Mouse (Mus musculus) MEL (cell line): ENCODE measurements around the gene Gm45213. TPM values are rescaled to one million over a fixed set of nuclear protein-coding genes. Genes with fewer than 3 reads are reported as not detected.

Source experiments
- DNase-seq: peaks from one replicate; pipeline ENCODE4 v3.0.0; 2011; ENCODE audit warnings: low read depth, low spot score
- H3K27ac ChIP-seq: 2 replicates; pipeline ENCODE4 v1.5.1; 2012; ENCODE audit warnings: low read depth, mild to moderate bottlenecking, control low read depth, low read length, moderate library complexity; ENCODE audit not compliant: control insufficient read depth
- H3K27me3 ChIP-seq, 2 experiments: fragments of 150-350 bp in 1 of 2; sonication (generic) in 1 of 2; 2 replicates each; pipeline ENCODE4 v1.6.1; 2012; ENCODE audit warnings: low read length in 2 of 2, mild to moderate bottlenecking in 2 of 2, improper control_type of control experiment in 1 of 2, moderate library complexity in 1 of 2; ENCODE audit not compliant: insufficient read depth in 2 of 2, control insufficient read depth in 1 of 2
- H3K36me3 ChIP-seq, 2 experiments: 2 replicates each; pipeline ENCODE4 v1.6.1; 2012 to 2014; ENCODE audit warnings: low read length in 2 of 2, improper control_type of control experiment in 1 of 2, inconsistent platforms in 1 of 2, mild to moderate bottlenecking in 1 of 2; ENCODE audit not compliant: insufficient read depth in 2 of 2, control insufficient read depth in 1 of 2
- H3K4me1 ChIP-seq, 2 experiments: fragments of 150-350 bp in 1 of 2; sonication (generic) in 1 of 2; 2 replicates each; pipeline ENCODE4 v1.6.1; 2012; ENCODE audit warnings: low read length in 2 of 2, improper control_type of control experiment in 1 of 2, mild to moderate bottlenecking in 1 of 2; ENCODE audit not compliant: insufficient read depth in 2 of 2, control insufficient read depth in 1 of 2
- H3K4me3 ChIP-seq, 2 experiments: fragments of 150-350 bp in 1 of 2; sonication (generic) in 1 of 2; 2 replicates each; pipeline ENCODE4 v1.5.1; 2012; ENCODE audit warnings: low read depth in 2 of 2, low read length in 2 of 2, mild to moderate bottlenecking in 2 of 2, moderate library complexity in 2 of 2, control low read depth in 1 of 2, improper control_type of control experiment in 1 of 2; ENCODE audit not compliant: control insufficient read depth in 1 of 2, insufficient read depth in 1 of 2
- H3K79me2 ChIP-seq: 2 replicates; pipeline ENCODE4 v1.6.1; 2012; ENCODE audit warnings: mild to moderate bottlenecking, low read length, moderate library complexity; ENCODE audit not compliant: control insufficient read depth, poor library complexity, insufficient read depth
- H3K9ac ChIP-seq: 2 replicates; pipeline ENCODE4 v1.6.1; 2012; ENCODE audit warnings: low read depth, mild to moderate bottlenecking, control low read depth, low read length, moderate library complexity; ENCODE audit not compliant: control insufficient read depth, poor library complexity, severe bottlenecking
- H3K9me3 ChIP-seq: fragments of 150-350 bp; sonication (generic); replicated peaks from 2 replicates; pipeline ENCODE4 v1.6.1; 2012; ENCODE audit warnings: mild to moderate bottlenecking, low read length, improper control_type of control experiment, moderate library complexity; ENCODE audit not compliant: insufficient read depth
- BHLHE40 ChIP-seq: IDR thresholded peaks from 2 replicates; pipeline ENCODE4 v1.6.1; 2012; ENCODE audit warnings: low read depth, mild to moderate bottlenecking, inconsistent platforms, low read length, improper control_type of control experiment, borderline replicate concordance
- CHD2 ChIP-seq: IDR thresholded peaks from 2 replicates; pipeline ENCODE4 v1.6.1; 2011; ENCODE audit warnings: low read length, improper control_type of control experiment
- CTCF ChIP-seq, 3 experiments: IDR thresholded peaks in 2 of 3; conservative IDR thresholded peaks in 1 of 3; 2 replicates each; pipeline ENCODE4 v1.5.1; 2011 to 2012; ENCODE audit warnings: low read length in 3 of 3, low read depth in 2 of 3, mild to moderate bottlenecking in 2 of 3, improper control_type of control experiment in 1 of 3, inconsistent platforms in 1 of 3, mixed read lengths in 1 of 3, moderate library complexity in 1 of 3; ENCODE audit not compliant: control insufficient read depth in 1 of 3, insufficient read depth in 1 of 3, poor library complexity in 1 of 3, severe bottlenecking in 1 of 3
- E2F4 ChIP-seq: IDR thresholded peaks from 2 replicates; pipeline ENCODE4 v1.6.1; 2011; ENCODE audit warnings: low read depth, low read length, improper control_type of control experiment, borderline replicate concordance
- ELF1 ChIP-seq: IDR thresholded peaks from 2 replicates; pipeline ENCODE4 v1.6.1; 2014; ENCODE audit warnings: low read depth, mild to moderate bottlenecking, inconsistent platforms, low read length, improper control_type of control experiment, moderate library complexity
- EP300 ChIP-seq, 2 experiments: IDR thresholded peaks; 2 replicates each; pipeline ENCODE4 v1.6.1; 2011; ENCODE audit warnings: improper control_type of control experiment in 2 of 2, low read length in 2 of 2, low read depth in 1 of 2, mild to moderate bottlenecking in 1 of 2
- JUND ChIP-seq: IDR thresholded peaks from 2 replicates; pipeline ENCODE4 v1.6.1; 2011; ENCODE audit warnings: low read depth, mild to moderate bottlenecking, improper control_type of control experiment, low read length
- KAT2A ChIP-seq: conservative IDR thresholded peaks from 2 replicates; pipeline ENCODE4 v1.6.1; 2012; ENCODE audit warnings: low read depth, low read length, improper control_type of control experiment, inconsistent platforms
- MAFK ChIP-seq: IDR thresholded peaks from 2 replicates; pipeline ENCODE4 v1.6.1; 2011; ENCODE audit warnings: low read depth, mild to moderate bottlenecking, low read length, improper control_type of control experiment, borderline replicate concordance
- MAX ChIP-seq: IDR thresholded peaks from 2 replicates; pipeline ENCODE4 v1.6.1; 2011; ENCODE audit warnings: low read length, improper control_type of control experiment
- MYB ChIP-seq: IDR thresholded peaks from 2 replicates; pipeline ENCODE4 v1.6.1; 2011; ENCODE audit warnings: mild to moderate bottlenecking, low read depth, low read length, improper control_type of control experiment
- MYC ChIP-seq: IDR thresholded peaks from 2 replicates; pipeline ENCODE4 v1.6.1; 2011; ENCODE audit warnings: low read depth, mild to moderate bottlenecking, low read length, improper control_type of control experiment, moderate library complexity
- NRF1 ChIP-seq: IDR thresholded peaks from 2 replicates; pipeline ENCODE4 v1.6.1; 2014; ENCODE audit warnings: low read depth, mild to moderate bottlenecking, inconsistent platforms, low read length, improper control_type of control experiment, moderate library complexity; ENCODE audit not compliant: poor library complexity, insufficient read depth, severe bottlenecking
- POLR2A ChIP-seq, 2 experiments: IDR thresholded peaks; 2 replicates each; pipeline ENCODE4 v1.6.1; 2011 to 2012; ENCODE audit warnings: low read length in 2 of 2, mild to moderate bottlenecking in 2 of 2, control low read depth in 1 of 2, improper control_type of control experiment in 1 of 2, low read depth in 1 of 2, moderate library complexity in 1 of 2; ENCODE audit not compliant: control insufficient read depth in 1 of 2, insufficient read depth in 1 of 2, poor library complexity in 1 of 2
- POLR2AphosphoS2 ChIP-seq: IDR thresholded peaks from 2 replicates; pipeline ENCODE4 v1.6.1; 2011; ENCODE audit warnings: low read length, improper control_type of control experiment
- RAD21 ChIP-seq: IDR thresholded peaks from 2 replicates; pipeline ENCODE4 v1.6.1; 2011; ENCODE audit warnings: mild to moderate bottlenecking, low read depth, low read length, improper control_type of control experiment
- RCOR1 ChIP-seq: IDR thresholded peaks from 2 replicates; pipeline ENCODE4 v1.6.1; 2012; ENCODE audit warnings: low read depth, mild to moderate bottlenecking, inconsistent platforms, low read length, improper control_type of control experiment
- SMC3 ChIP-seq: IDR thresholded peaks from 2 replicates; pipeline ENCODE4 v1.6.1; 2011; ENCODE audit warnings: low read depth, low read length, improper control_type of control experiment
- TCF12 ChIP-seq: IDR thresholded peaks from 2 replicates; pipeline ENCODE4 v1.6.1; 2014; ENCODE audit warnings: low read depth, mild to moderate bottlenecking, inconsistent platforms, low read length, improper control_type of control experiment, moderate library complexity
- USF1 ChIP-seq: IDR thresholded peaks from 2 replicates; pipeline ENCODE4 v1.6.1; 2014; ENCODE audit warnings: low read depth, mild to moderate bottlenecking, inconsistent platforms, low read length, improper control_type of control experiment, moderate library complexity
- USF2 ChIP-seq, 2 experiments: IDR thresholded peaks; 2 replicates each; pipeline ENCODE4 v1.6.1; 2011 to 2012; ENCODE audit warnings: improper control_type of control experiment in 2 of 2, low read length in 2 of 2, borderline replicate concordance in 1 of 2, inconsistent platforms in 1 of 2, low read depth in 1 of 2, mild to moderate bottlenecking in 1 of 2; ENCODE audit not compliant: insufficient read depth in 1 of 2
- ZKSCAN1 ChIP-seq: IDR thresholded peaks from 2 replicates; pipeline ENCODE4 v1.6.1; 2012; ENCODE audit warnings: low read depth, mild to moderate bottlenecking, inconsistent platforms, low read length, improper control_type of control experiment, moderate library complexity
- ZMIZ1 ChIP-seq: IDR thresholded peaks from 2 replicates; pipeline ENCODE4 v1.6.1; 2012; ENCODE audit warnings: low read depth, mild to moderate bottlenecking, inconsistent platforms, low read length, improper control_type of control experiment, moderate library complexity
- ZNF384 ChIP-seq: IDR thresholded peaks from 2 replicates; pipeline ENCODE4 v1.6.1; 2012; ENCODE audit warnings: low read depth, mild to moderate bottlenecking, inconsistent platforms, low read length, improper control_type of control experiment
- polyA plus RNA-seq, 2 experiments: library from polyadenylated mRNA; stranded (reverse) in 1 of 2; unstranded in 1 of 2; fragments of >175 nt in 1 of 2; fragments of >200 nt in 1 of 2; gene quantifications; 2 replicates each; pipeline versions ENCODE4 v1.2.1 to v1.2.4; 2012; ENCODE audit warnings: low replicate concordance in 2 of 2, low read depth in 1 of 2; ENCODE audit not compliant: insufficient read length in 2 of 2, insufficient read depth in 1 of 2, missing spikeins in 1 of 2
- total RNA-seq: library from RNA; depleted of rRNA; stranded (reverse); fragments of 300-350 nt; gene quantifications from 2 replicates; pipeline ENCODE4 v1.2.3, GENCODE M21; 2012

The Gm45213 gene
- total and polyA plus RNA-seq, 3 experiments = not detected

DNA sequence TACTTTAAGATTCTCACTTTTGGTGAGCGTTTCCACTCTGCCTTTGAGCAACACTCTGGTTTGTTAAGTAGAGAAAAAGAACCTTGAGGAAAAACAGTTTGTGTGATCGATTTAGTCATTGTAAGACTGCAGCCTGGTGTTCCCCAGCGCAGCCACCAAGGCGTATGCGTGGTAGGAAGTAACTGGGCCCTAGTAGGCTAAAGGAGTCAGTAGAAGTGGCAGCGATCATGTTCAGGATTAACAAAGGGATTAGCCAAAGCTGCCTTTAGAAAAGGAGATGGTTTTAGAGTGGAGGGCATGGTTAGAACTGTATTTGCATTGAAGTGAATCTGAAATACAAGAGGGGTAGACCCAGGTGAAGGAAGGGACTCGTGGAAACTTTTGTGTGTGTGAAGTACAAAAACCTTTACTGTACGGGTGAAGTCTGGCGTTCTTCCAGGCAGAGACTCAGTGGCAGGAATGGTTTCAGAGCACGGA is 67.3 kb downstream of the Gm45213 start:
- DNase-seq = no peak
- H3K79me2 ChIP-seq = peaks cover 26% of the 10 kb centered on the region
- TF ChIP-seq EP300 (IDR thresholded peaks at IDR 0.05; ENCODE audit: low read depth in 1 of 2, low read length in 2 of 2) (no peak), MAX (no peak), CHD2 (no peak), RCOR1 (no peak), E2F4 (no peak), RAD21 (no peak), POLR2A (IDR thresholded peaks at IDR 0.05; ENCODE audit: control insufficient read depth in 1 of 2, insufficient read depth in 1 of 2, low read depth in 1 of 2, low read length in 2 of 2, poor library complexity in 1 of 2) (no peak), JUND (no peak), TCF12 (no peak), USF2 (IDR thresholded peaks at IDR 0.05; ENCODE audit: borderline replicate concordance in 1 of 2, insufficient read depth in 1 of 2, low read depth in 1 of 2, low read length in 2 of 2) (no peak), CTCF (IDR thresholded peaks at IDR 0.05 in 2 of 3, conservative IDR thresholded peaks at IDR 0.05 in 1 of 3; ENCODE audit: control insufficient read depth in 1 of 3, insufficient read depth in 1 of 3, low read depth in 2 of 3, low read length in 3 of 3, poor library complexity in 1 of 3, severe bottlenecking in 1 of 3) (no peak), ZNF384 (no peak), MAFK (no peak), BHLHE40 (no peak), ZKSCAN1 (no peak), MYC (no peak), POLR2AphosphoS2 (no peak), USF1 (no peak)
- peak overlapping the region; percentile 80 for H3K9ac ChIP-seq
- no peaks in the 10 kb centered on the region for H3K9me3 ChIP-seq
- H3K4me3 ChIP-seq = peak overlapping the region; percentile 54 to 84
- no peaks in the 10 kb centered on the region for H3K27me3 ChIP-seq
- peaks cover 5 to 34% of the 10 kb centered on the region in 2 experiments for H3K4me1 ChIP-seq
- H3K27ac ChIP-seq = no peak overlapping the region
- H3K36me3 ChIP-seq = peaks cover 0 to 22% of the 10 kb centered on the region in 2 experiments; a peak in 2 of 4 replicates

DNA sequence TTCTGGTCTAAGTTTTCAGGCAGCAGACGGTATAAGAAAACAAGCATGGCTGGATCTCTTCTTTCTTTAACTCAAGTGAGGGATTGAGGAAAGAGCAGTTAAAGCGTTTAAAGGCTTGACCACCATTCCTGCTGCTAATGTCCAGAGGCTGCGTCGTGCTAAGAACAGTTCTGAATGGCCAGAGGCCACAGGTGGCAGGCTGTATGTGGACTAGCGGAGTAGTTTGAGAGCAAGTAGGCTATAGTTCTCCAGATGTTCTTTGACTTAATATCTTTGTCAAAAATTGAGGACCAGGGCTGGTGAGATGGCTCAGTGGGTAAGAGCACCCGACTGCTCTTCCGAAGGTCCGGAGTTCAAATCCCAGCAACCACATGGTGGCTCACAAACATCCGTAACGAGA is 67.8 kb downstream of the Gm45213 start:
- Histone ChIP-seq H3K27me3 (no peaks in the 10 kb centered on the region), H3K79me2 (peaks cover 30% of the 10 kb centered on the region), H3K4me3 (no peak overlapping the region; a peak in 1 of 4 replicates)
- no peak for DNase-seq
- TF ChIP-seq MYB = no peak
- no peak for TF ChIP-seq POLR2AphosphoS2
- TF ChIP-seq RCOR1 = no peak
- no peak for TF ChIP-seq ELF1
- TF ChIP-seq EP300 (IDR thresholded peaks at IDR 0.05; ENCODE audit: low read depth in 1 of 2, low read length in 2 of 2) = no peak
- no peak for TF ChIP-seq KAT2A
- TF ChIP-seq ZMIZ1 = no peak
- TF ChIP-seq USF1 = no peak
- TF ChIP-seq NRF1 = no peak
- no peak for TF ChIP-seq CHD2
- TF ChIP-seq POLR2A (IDR thresholded peaks at IDR 0.05; ENCODE audit: control insufficient read depth in 1 of 2, insufficient read depth in 1 of 2, low read depth in 1 of 2, low read length in 2 of 2, poor library complexity in 1 of 2) = no peak
- no peak for TF ChIP-seq MAFK
- no peak for TF ChIP-seq ZNF384
- no peak for TF ChIP-seq SMC3
- no peak for TF ChIP-seq TCF12
- TF ChIP-seq, all 39 proteins: peak for 0
- Histone ChIP-seq H3K9me3 (no peaks in the 10 kb centered on the region), H3K9ac (no peak overlapping the region; the same call in 1 of the 2 replicates), H3K27ac (no peak overlapping the region), H3K4me1 (peaks cover 6 to 37% of the 10 kb centered on the region in 2 experiments), H3K36me3 (peaks cover 0 to 27% of the 10 kb centered on the region in 2 experiments; a peak in 2 of 4 replicates)
